Mouse (Mus musculus): Measurements from ENCODE around the gene Pdcd5. TPM values are rescaled to one million over a fixed set of nuclear protein-coding genes. Genes with fewer than 3 reads are reported as not detected.

The Pdcd5 gene
- polyA plus RNA-seq, 1 experiment = 50.1 TPM

DNA sequence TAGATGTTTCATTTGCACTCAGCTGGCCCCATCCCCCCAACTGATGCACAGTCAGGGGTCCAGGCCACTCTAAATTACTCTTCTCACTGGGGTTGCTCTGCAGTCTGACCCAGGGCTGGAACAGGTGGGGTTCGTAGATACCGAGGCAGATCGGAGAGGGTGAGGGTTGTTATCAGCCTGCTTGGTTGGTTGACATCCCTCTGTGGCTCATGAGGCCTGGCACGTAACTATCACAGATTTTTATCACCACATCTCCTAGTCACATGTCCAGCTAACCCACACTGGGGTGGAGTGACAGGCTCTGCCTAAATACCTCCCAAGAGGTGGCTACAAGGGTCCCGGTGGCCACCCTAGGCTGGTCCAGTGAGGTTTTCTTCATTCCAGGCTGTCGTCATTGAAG is 46.2 kb downstream of the Pdcd5 start:
- WGBS = 89% methylated on average over 6 of the region's 6 CpGs
- Histone ChIP-seq H3K4me1 (replicated peaks; ENCODE audit: control insufficient read depth, insufficient read depth, low read length) (no peaks in the 10 kb centered on the region), H3K4me3 (ENCODE audit: control insufficient read depth, insufficient read depth, low read length) (no peak overlapping the region), H3K27ac (ENCODE audit: control insufficient read depth, insufficient read depth, low read length) (no peak overlapping the region), H3K36me3 (ENCODE audit: control insufficient read depth, insufficient read depth, low read length) (no peaks in the 10 kb centered on the region), H3K27me3 (ENCODE audit: control insufficient read depth, insufficient read depth, low read length) (no peaks in the 10 kb centered on the region)
- no peak for DNase-seq
- TF ChIP-seq CTCF (IDR thresholded peaks at IDR 0.05; ENCODE audit: borderline replicate concordance, control insufficient read depth, extremely low read depth, insufficient read depth, low read length, poor library complexity) (no peak), POLR2A (IDR thresholded peaks at IDR 0.05; ENCODE audit: control insufficient read depth, extremely low read depth, insufficient read depth, low read length, poor library complexity) (no peak)

DNA sequence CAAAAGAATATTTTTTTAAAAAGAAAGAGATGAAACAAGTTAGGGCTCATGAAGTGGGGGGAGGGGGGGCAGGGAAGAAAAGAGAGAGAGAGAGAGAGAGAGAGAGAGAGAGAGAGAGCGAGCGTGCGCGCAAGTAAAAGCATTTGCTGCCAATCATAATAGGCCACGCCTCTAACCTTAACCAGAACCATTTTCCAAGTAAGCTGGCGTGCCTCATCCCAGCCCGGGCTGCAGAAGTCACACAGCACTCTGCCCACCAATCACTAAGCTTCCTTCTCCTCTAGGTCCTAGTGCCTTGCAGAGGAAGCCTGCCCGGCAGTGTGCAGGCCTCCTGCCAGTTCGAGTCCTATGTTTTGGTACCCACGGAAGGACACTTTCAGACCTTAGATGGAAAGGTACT is 47.3 kb downstream of the Pdcd5 start:
- H3K27me3 ChIP-seq (ENCODE audit: control insufficient read depth, insufficient read depth, low read length) = no peaks in the 10 kb centered on the region
- no peak overlapping the region for H3K27ac ChIP-seq (ENCODE audit: control insufficient read depth, insufficient read depth, low read length)
- H3K4me1 ChIP-seq (replicated peaks; ENCODE audit: control insufficient read depth, insufficient read depth, low read length) = no peaks in the 10 kb centered on the region
- H3K36me3 ChIP-seq (ENCODE audit: control insufficient read depth, insufficient read depth, low read length) = no peaks in the 10 kb centered on the region
- 93% methylated on average over 10 of the region's 10 CpGs for WGBS
- DNase-seq = no peak
- no peak overlapping the region for H3K4me3 ChIP-seq (ENCODE audit: control insufficient read depth, insufficient read depth, low read length)
- no peak for TF ChIP-seq CTCF (IDR thresholded peaks at IDR 0.05; ENCODE audit: borderline replicate concordance, control insufficient read depth, extremely low read depth, insufficient read depth, low read length, poor library complexity)
- TF ChIP-seq POLR2A (IDR thresholded peaks at IDR 0.05; ENCODE audit: control insufficient read depth, extremely low read depth, insufficient read depth, low read length, poor library complexity) = no peak

DNA sequence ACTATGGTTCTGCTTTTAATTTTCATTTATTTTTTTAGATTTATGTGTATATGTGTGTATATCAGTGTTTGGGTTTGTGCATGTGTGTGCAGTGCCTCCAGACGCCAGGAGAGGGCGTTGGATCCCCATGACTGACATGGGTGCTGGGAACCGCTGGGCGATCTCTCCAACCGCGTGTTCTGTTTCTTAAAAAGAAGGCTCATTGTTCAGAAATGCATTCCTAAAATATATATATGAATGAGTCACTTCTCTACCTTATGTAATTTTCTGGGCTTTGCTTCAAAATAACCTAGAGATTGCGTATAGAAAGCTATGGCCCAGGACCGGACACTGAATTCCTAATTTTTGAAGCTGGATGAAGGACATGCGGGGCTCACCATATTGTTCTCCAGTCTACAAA is 47.8 kb downstream of the Pdcd5 start:
- Histone ChIP-seq H3K4me1 (replicated peaks; ENCODE audit: control insufficient read depth, insufficient read depth, low read length) (no peaks in the 10 kb centered on the region), H3K4me3 (ENCODE audit: control insufficient read depth, insufficient read depth, low read length) (no peak overlapping the region), H3K27me3 (ENCODE audit: control insufficient read depth, insufficient read depth, low read length) (no peaks in the 10 kb centered on the region), H3K27ac (ENCODE audit: control insufficient read depth, insufficient read depth, low read length) (no peak overlapping the region), H3K36me3 (ENCODE audit: control insufficient read depth, insufficient read depth, low read length) (no peaks in the 10 kb centered on the region)
- 97% methylated on average over 9 of the region's 9 CpGs for WGBS
- no peak for TF ChIP-seq POLR2A (IDR thresholded peaks at IDR 0.05; ENCODE audit: control insufficient read depth, extremely low read depth, insufficient read depth, low read length, poor library complexity)
- no peak for TF ChIP-seq CTCF (IDR thresholded peaks at IDR 0.05; ENCODE audit: borderline replicate concordance, control insufficient read depth, extremely low read depth, insufficient read depth, low read length, poor library complexity)
- DNase-seq = no peak

DNA sequence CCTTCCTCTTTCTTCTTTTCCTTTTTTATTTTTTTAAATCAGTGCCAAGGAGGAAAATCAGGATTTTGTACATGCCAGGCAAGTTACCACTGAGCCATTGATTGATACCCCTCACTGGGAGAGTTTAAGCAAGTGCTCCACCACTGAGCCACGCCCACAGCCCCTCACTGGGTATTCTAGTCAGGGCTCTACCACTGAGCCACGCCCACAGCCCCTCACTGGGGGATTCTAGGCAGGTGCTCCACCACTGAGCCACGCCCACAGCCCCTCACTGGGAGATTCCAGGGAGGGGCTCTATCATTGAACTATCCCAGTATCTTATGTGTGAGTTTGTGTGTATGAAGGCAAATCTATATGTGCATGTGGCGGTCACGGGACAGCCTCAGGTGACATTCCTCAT is 53.0 kb downstream of the Pdcd5 start:
- H3K36me3 ChIP-seq (ENCODE audit: control insufficient read depth, insufficient read depth, low read length) = peaks cover 14% of the 10 kb centered on the region
- no peaks in the 10 kb centered on the region for H3K27me3 ChIP-seq (ENCODE audit: control insufficient read depth, insufficient read depth, low read length)
- H3K27ac ChIP-seq (ENCODE audit: control insufficient read depth, insufficient read depth, low read length) = no peak overlapping the region
- no peak for TF ChIP-seq CTCF (IDR thresholded peaks at IDR 0.05; ENCODE audit: borderline replicate concordance, control insufficient read depth, extremely low read depth, insufficient read depth, low read length, poor library complexity)
- TF ChIP-seq POLR2A (IDR thresholded peaks at IDR 0.05; ENCODE audit: control insufficient read depth, extremely low read depth, insufficient read depth, low read length, poor library complexity) = no peak
- 98% methylated on average over 5 of the region's 5 CpGs for WGBS
- peaks cover 5% of the 10 kb centered on the region; the same call in 1 of the 2 replicates for H3K4me1 ChIP-seq (replicated peaks; ENCODE audit: control insufficient read depth, insufficient read depth, low read length)
- H3K4me3 ChIP-seq (ENCODE audit: control insufficient read depth, insufficient read depth, low read length) = no peak overlapping the region
- DNase-seq = no peak

Other genes with a start within 250 kb of the Pdcd5 start
- 0.19 and 0.27 TPM in 2 replicates for gene Slc7a9, start 198.7 kb downstream of the Pdcd5 start, polyA plus RNA-seq (2012; rRNA removed)
- gene Tdrd12, start 109.8 kb downstream of the Pdcd5 start, polyA plus RNA-seq (2012; rRNA removed) = 0.24 TPM in 1 of 2 replicates, not detected in the other
- 40.2 and 44.1 TPM in 2 replicates for gene Nudt19, start 91.2 kb downstream of the Pdcd5 start, polyA plus RNA-seq (2012; rRNA removed)
- 0.26 TPM in 2 replicates for gene Rgs9bp, start 61.9 kb downstream of the Pdcd5 start, polyA plus RNA-seq (2012; rRNA removed)
- gene Ankrd27, start 61.3 kb downstream of the Pdcd5 start, polyA plus RNA-seq (2012; rRNA removed) = 41.6 and 44.9 TPM in 2 replicates
- gene Dpy19l3, start 106.9 kb upstream of the Pdcd5 start, polyA plus RNA-seq (2012; rRNA removed) = 28.7 and 30.5 TPM in 2 replicates
- 12.7 and 14.6 TPM in 2 replicates for gene Zfp507, start 155.5 kb upstream of the Pdcd5 start, polyA plus RNA-seq (2012; rRNA removed)

Data from thymus, adult 2 months (tissue).